Mouse (Mus musculus): Measurements from ENCODE around the gene Rrp8.
"Not testable (repeated sequence)": the region's sequence is repeated elsewhere in the genome, so short reads cannot be mapped to it uniquely, and the experiment has no call there.

Rrp8 gene

GRCm38 (mm10) chr7:105747776-105748175 lies 10.6 kb upstream of the Rrp8 start:
- in situ Hi-C loops (cut with MboI; ENCODE audit: low sequenced_read_pairs): no loop called here

- in situ Hi-C loops (cut with MboI; ENCODE audit: low sequenced_read_pairs): no loop called here
Observed at GRCm38 (mm10) chr7:105743926-105744590, 6.9 kb upstream of the Rrp8 start, which contains the start of gene Taf10. Gene Taf10, minus strand, starts transcription at chr7:105744361.

- in situ Hi-C loops (cut with MboI; ENCODE audit: low sequenced_read_pairs): not testable (repeated sequence)
Observed at GRCm38 (mm10) chr7:105743246-105743925, 6.2 kb upstream of the Rrp8 start.

GRCm38 (mm10) chr7:105742539-105743215 lies 5.5 kb upstream of the Rrp8 start:
- in situ Hi-C loops (cut with MboI; ENCODE audit: low sequenced_read_pairs): not testable (repeated sequence)

- in situ Hi-C loops (cut with MboI; ENCODE audit: low sequenced_read_pairs): no loop called here
Observed at GRCm38 (mm10) chr7:105741978-105742377, 4.8 kb upstream of the Rrp8 start.

- in situ Hi-C loops (cut with MboI; ENCODE audit: low sequenced_read_pairs): no loop called here
Observed at GRCm38 (mm10) chr7:105740851-105741250, 3.7 kb upstream of the Rrp8 start.

- in situ Hi-C loops (cut with MboI; ENCODE audit: low sequenced_read_pairs): no loop called here
Observed at GRCm38 (mm10) chr7:105740089-105740795, 3.1 kb upstream of the Rrp8 start.

GRCm38 (mm10) chr7:105738948-105739347 lies 1.8 kb upstream of the Rrp8 start:
- in situ Hi-C loops (cut with MboI; ENCODE audit: low sequenced_read_pairs): no loop called here

- in situ Hi-C loops (cut with MboI; ENCODE audit: low sequenced_read_pairs): no loop called here
Observed at GRCm38 (mm10) chr7:105738286-105738685, 1.1 kb upstream of the Rrp8 start.

- in situ Hi-C loops (cut with MboI; ENCODE audit: low sequenced_read_pairs): no loop called here
Observed at GRCm38 (mm10) chr7:105737648-105738047, 463 bp upstream of the Rrp8 start.

- in situ Hi-C loops (cut with MboI; ENCODE audit: low sequenced_read_pairs): no loop called here
Observed at GRCm38 (mm10) chr7:105736264-105736901, 802 bp downstream of the Rrp8 start, which contains the start of gene Ilk. Gene Ilk, plus strand, starts transcription at chr7:105736592.

- in situ Hi-C loops (cut with MboI; ENCODE audit: low sequenced_read_pairs): not testable (repeated sequence)
Observed at GRCm38 (mm10) chr7:105735464-105735863, 1.7 kb downstream of the Rrp8 start.

GRCm38 (mm10) chr7:105734826-105735225 lies 2.4 kb downstream of the Rrp8 start:
- in situ Hi-C loops (cut with MboI; ENCODE audit: low sequenced_read_pairs): no loop called here

GRCm38 (mm10) chr7:105733836-105734235 lies 3.3 kb downstream of the Rrp8 start:
- in situ Hi-C loops (cut with MboI; ENCODE audit: low sequenced_read_pairs): no loop called here

- in situ Hi-C loops (cut with MboI; ENCODE audit: low sequenced_read_pairs): loop anchor here (5.0 kb wide), 1 partner anchor 88 kb away; no protein-coding TSS in a partner anchor
Observed at GRCm38 (mm10) chr7:105728701-105729428, 8.3 kb downstream of the Rrp8 start.

- in situ Hi-C loops (cut with MboI; ENCODE audit: low sequenced_read_pairs): loop anchor here (5.0 kb wide), 1 partner anchor 90 kb away; no protein-coding TSS in a partner anchor
Observed at GRCm38 (mm10) chr7:105726980-105727325, 10.2 kb downstream of the Rrp8 start.

GRCm38 (mm10) chr7:105726144-105726979 lies 10.8 kb downstream of the Rrp8 start:
- in situ Hi-C loops (cut with MboI; ENCODE audit: low sequenced_read_pairs): loop anchor here (5.0 kb wide), 1 partner anchor 91 kb away; no protein-coding TSS in a partner anchor

GRCm38 (mm10) chr7:105721916-105722315 lies 15.3 kb downstream of the Rrp8 start:
- in situ Hi-C loops (cut with MboI; ENCODE audit: low sequenced_read_pairs): no loop called here

- in situ Hi-C loops (cut with MboI; ENCODE audit: low sequenced_read_pairs): no loop called here
Observed at GRCm38 (mm10) chr7:105715366-105715765, 21.8 kb downstream of the Rrp8 start.
